Mouse (Mus musculus): Measurements from ENCODE around the gene Slc9a3r2.
"Not testable (repeated sequence)": the region's sequence is repeated elsewhere in the genome, so short reads cannot be mapped to it uniquely, and the experiment has no call there.

Gene Slc9a3r2

GRCm38 (mm10) chr17:24650070-24650616 lies at the start of gene Slc9a3r2:
Gene Slc9a3r2, minus strand, starts transcription at chr17:24650327.
- no peak for DNase-seq (ENCODE audit: low spot score in 2 of 2)

GRCm38 (mm10) chr17:24699473-24699872 lies 49.3 kb upstream of the Slc9a3r2 start:
- no peak for DNase-seq (ENCODE audit: low spot score in 2 of 2)

- DNase-seq (ENCODE audit: low spot score in 2 of 2), result no peak
Observed at GRCm38 (mm10) chr17:24698715-24699114, 48.6 kb upstream of the Slc9a3r2 start.

GRCm38 (mm10) chr17:24697985-24698384 lies 47.9 kb upstream of the Slc9a3r2 start:
- DNase-seq (ENCODE audit: low spot score in 2 of 2), result no peak

GRCm38 (mm10) chr17:24696011-24696697 lies 46.0 kb upstream of the Slc9a3r2 start, which contains the start of the genes Gfer and Noxo1:
Gene Gfer, minus strand, starts transcription at chr17:24696156.
Gene Noxo1, plus strand, starts transcription at chr17:24696234.
- peak in 1 of 2 experiments; percentile 75 for DNase-seq (ENCODE audit: low spot score in 2 of 2)

GRCm38 (mm10) chr17:24695326-24696010 lies 45.3 kb upstream of the Slc9a3r2 start:
- DNase-seq (ENCODE audit: low spot score in 2 of 2), result no peak

GRCm38 (mm10) chr17:24692385-24692784 lies 42.3 kb upstream of the Slc9a3r2 start:
- no peak for DNase-seq (ENCODE audit: low spot score in 2 of 2)

- DNase-seq (ENCODE audit: low spot score in 2 of 2), result no peak
Observed at GRCm38 (mm10) chr17:24689251-24690081, 39.3 kb upstream of the Slc9a3r2 start, which contains the start of gene Syngr3. Gene Syngr3, minus strand, starts transcription at chr17:24689955.

- no peak for DNase-seq (ENCODE audit: low spot score in 2 of 2)
Observed at GRCm38 (mm10) chr17:24687599-24687998, 37.5 kb upstream of the Slc9a3r2 start.

GRCm38 (mm10) chr17:24687146-24687595 lies 37.0 kb upstream of the Slc9a3r2 start:
- no peak for DNase-seq (ENCODE audit: low spot score in 2 of 2)

- no peak for DNase-seq (ENCODE audit: low spot score in 2 of 2)
Observed at GRCm38 (mm10) chr17:24686514-24686913, 36.4 kb upstream of the Slc9a3r2 start.

GRCm38 (mm10) chr17:24677500-24678080 lies 27.5 kb upstream of the Slc9a3r2 start:
- DNase-seq (ENCODE audit: low spot score in 2 of 2), result no peak

- DNase-seq (ENCODE audit: low spot score in 2 of 2), result no peak
Observed at GRCm38 (mm10) chr17:24676877-24677276, 26.8 kb upstream of the Slc9a3r2 start.

GRCm38 (mm10) chr17:24676187-24676586 lies 26.1 kb upstream of the Slc9a3r2 start:
- peak in 1 of 2 experiments; percentile 70 for DNase-seq (ENCODE audit: low spot score in 2 of 2)

- DNase-seq (ENCODE audit: low spot score in 2 of 2), result peak in 1 of 2 experiments; percentile 66
Observed at GRCm38 (mm10) chr17:24674277-24674676, 24.1 kb upstream of the Slc9a3r2 start.

GRCm38 (mm10) chr17:24672141-24672540 lies 22.0 kb upstream of the Slc9a3r2 start:
- DNase-seq (ENCODE audit: low spot score in 2 of 2), result no peak

- DNase-seq (ENCODE audit: low spot score in 2 of 2), result no peak
Observed at GRCm38 (mm10) chr17:24671346-24671745, 21.2 kb upstream of the Slc9a3r2 start.

GRCm38 (mm10) chr17:24670246-24670844 lies 20.2 kb upstream of the Slc9a3r2 start:
- no peak for DNase-seq (ENCODE audit: low spot score in 2 of 2)

- peak; percentile 85 to 93 for DNase-seq (ENCODE audit: low spot score in 2 of 2)
Observed at GRCm38 (mm10) chr17:24669545-24670245, 19.6 kb upstream of the Slc9a3r2 start, which contains the start of gene Zfp598. Gene Zfp598, plus strand, starts transcription at chr17:24669687.

GRCm38 (mm10) chr17:24669214-24669544 lies 19.1 kb upstream of the Slc9a3r2 start:
- not testable (repeated sequence) for DNase-seq (ENCODE audit: low spot score in 2 of 2)
